Mouse (Mus musculus): Measurements from ENCODE around the gene Tmcc3.

GRCm38 (mm10) chr10:94549511-94550232 is 237.9 kb downstream of the Tmcc3 start:
- TF ChIP-seq CTCF (IDR thresholded peaks at IDR 0.05; ENCODE audit: low read depth, low read length) (no peak), POLR2A (IDR thresholded peaks at IDR 0.05; ENCODE audit: borderline replicate concordance, low read depth, low read length) (no peak)

All from bone marrow macrophage, adult 2 months (primary cell).